Mouse (Mus musculus): Measurements from ENCODE around the gene Cdc7.

The Cdc7 gene

DNA sequence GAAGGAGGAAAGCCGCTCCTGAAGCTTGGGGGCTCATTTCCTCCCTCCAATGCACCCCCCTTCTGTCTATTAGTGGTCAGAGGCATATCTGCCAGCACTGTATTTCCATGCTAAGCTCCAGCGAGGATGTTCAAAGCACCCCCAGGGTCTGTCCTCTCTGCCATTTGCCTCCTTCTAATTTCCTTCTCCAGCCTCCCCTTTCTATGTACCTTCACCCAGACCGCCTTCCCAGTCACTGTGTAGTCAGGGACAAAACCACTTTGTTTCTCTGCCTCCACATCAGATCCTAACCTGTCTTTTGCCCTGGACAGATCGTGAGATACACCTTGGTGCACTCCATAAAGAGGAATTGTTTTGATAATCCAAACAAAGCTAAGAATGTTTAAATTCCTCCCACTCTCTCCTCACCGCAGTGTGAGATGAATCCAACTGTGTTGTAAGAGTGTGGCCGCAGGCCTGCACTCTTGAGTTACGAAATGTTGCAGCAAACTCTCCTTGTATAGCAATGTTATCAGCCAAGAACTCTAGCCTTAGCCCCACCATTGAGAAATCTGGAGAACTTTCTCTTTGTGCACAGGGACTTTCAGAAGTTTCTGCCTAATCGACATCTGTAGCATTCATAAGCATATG, 27.3 kb downstream of the Cdc7 start:
- no peak for DNase-seq (ENCODE audit: low spot score in 2 of 2)

DNA sequence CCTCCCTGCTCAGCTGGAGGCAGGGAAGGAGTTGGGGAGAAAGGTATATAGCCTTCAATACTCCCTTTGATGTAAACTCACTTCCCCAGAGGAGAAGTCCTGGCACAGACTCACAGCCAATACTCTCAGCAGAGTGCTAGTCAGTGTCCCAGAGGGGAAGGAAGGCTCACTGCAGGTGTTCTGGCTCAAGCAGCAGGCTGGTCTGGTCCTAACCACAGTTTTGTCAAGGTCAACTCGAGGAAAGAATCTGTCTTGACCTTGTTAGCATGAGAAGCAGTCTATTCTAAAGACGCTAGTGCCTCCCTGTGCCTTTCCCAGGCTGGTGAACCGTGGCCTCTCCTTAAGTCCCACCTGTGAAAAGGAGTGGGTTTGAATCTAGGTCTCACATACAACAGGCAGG, 30.6 kb downstream of the Cdc7 start:
- no peak for DNase-seq (ENCODE audit: low spot score in 2 of 2)

DNA sequence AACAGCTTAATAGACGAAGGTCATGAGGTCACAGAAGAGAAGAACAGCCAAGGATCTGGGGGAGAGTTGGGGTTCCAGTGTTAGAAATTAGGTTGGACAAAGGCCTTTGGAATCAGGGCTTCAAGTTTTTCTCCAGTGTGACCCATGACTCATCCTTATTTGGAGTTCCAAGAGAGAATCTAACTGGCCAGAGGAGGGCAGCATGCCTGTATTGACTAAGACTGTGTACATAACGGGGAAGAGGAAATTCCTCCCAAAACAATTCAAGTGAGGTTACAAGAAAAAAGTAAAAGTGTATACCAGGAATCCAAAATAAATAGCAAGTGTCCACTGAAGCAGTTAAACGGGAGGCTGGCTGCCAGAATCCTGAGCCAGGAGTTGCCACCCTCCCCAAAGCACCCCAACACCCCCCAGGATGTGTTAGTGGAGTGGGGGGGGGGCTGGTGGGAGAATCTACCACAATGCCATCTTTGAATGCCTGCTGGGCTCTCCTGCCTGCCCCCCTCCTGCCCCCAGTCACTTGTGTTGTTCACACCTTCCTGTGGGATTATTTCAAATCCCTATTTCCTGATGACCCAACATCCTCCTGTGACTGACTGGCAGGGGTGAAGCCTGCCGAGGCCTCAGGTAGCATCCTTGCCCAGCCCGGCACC, 31.9 kb downstream of the Cdc7 start:
- DNase-seq (ENCODE audit: low spot score in 2 of 2), result peak in 1 of 2 experiments; percentile 18

DNA sequence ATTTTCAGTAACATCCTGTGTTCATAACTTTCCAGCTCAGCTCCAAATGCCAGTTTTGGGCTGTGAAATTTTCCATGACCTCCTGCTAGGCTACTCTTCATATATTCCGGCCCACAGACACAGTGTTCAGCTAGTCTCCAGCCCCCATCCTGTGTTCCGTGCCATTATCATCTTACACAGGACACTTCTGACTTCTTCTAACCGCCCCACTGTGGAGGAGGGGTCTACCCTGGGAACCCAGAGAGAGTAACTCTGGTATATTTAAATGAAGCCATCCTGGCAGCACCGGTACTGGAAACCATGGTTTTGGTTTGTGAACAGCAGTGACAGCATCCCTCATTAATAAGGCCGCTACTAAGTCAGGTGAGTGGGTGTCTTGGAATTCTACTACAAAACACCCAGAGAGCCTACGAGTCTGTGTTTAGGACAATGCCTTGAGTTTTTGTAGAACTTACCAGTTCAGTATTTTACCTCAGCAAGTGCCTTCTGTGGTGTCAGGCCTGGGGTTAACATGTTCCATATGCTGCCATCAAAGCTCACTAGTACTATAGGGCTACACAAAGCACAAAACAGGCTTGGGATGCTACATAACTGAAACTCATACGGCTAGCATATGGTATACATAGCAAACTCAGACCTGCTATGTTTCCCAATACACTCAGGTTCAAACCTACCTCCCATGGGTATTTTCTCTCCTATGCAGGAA, 32.6 kb downstream of the Cdc7 start:
- no peak for DNase-seq (ENCODE audit: low spot score in 2 of 2)

DNA sequence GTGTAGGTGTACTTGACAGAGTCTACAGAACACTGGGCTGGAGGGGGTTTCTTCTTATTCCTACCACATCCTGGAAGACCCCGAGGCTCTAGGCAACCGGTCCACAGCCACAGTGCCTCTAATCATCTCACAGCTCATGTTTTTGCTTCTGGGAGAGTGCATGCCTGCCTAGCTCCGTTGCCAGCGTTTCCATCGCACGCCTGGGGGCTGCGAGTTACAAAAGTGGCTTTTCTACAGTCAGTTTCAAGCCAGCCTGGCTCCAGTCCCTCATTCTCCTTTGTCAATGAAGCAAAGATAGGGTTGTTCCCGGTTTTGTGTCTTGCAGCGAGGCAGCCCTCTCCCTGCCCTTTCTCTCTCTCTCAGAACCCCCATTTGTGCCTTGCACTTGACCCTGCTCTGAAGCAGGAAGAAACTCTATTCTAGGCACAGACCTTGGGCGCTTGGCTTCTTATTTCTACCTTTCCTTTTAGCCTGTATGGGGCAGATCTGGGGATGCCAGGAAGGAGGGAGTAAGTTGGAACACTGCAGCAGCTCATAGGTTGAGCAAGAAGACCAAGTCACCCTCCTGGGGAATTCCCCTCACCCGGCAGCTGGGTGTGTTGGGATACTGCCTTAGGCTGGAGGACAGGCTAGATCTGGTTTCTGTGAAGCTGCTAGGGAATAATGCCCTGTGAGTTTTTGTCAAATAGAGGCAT, 37.4 kb downstream of the Cdc7 start:
- no peak for DNase-seq (ENCODE audit: low spot score in 2 of 2)

DNA sequence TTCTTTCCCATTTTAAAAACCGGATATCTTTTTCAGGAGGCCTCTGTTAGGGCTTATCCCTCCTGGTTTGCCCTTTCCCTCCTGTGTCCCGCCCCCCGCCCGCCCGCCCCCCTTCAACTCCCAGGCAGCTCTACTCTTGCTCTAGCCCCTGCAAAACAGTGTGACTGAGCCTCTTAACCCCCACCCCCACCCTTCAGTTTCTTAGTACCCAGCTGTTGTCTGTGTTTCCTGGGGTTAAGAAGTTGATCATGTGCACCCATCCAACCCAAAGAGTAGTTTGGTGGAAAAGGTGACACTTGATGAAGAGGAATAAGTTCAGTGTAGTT, 37.9 kb downstream of the Cdc7 start:
- DNase-seq (ENCODE audit: low spot score in 2 of 2), result no peak

DNA sequence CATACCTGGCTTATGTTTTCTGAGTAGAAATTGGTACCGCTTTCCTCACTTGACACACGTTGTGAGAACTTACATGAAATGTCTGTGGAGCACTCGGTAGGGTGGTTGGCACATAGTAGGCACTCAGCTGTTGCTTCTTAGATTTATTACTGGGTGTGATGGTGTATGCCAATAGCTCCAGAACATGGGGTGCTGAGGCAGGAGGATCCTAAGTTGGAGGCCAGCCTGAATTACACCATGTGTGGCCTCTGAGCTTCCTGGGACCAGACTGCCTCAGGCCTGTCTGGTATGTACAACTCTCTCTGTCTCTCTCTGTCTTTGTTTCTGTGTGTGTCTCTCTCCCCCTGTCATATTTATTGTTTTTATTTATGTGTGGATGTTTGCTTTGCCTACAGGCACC, 45.6 kb downstream of the Cdc7 start:
- DNase-seq (ENCODE audit: low spot score in 2 of 2), result no peak

DNA sequence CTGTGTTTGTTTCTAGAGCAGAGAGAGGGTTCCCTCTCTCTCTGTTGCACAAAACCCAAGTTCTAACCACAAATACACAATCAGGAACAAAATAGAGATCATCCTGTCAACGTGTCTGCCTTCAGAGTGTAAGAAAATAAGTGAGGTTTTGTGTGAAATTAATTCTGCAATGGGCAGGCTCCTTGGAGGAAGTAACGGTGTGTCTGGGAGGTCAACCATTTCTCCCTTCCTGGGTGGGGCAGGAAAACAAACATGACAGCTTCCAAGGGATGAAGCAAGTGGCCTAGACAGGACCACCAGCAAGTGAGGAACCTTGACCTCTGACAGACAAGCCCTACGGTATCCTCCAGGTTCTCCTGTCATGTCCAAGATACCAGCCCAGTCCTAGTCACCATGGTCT, 46.2 kb downstream of the Cdc7 start:
- DNase-seq (ENCODE audit: low spot score in 2 of 2), result no peak

DNA sequence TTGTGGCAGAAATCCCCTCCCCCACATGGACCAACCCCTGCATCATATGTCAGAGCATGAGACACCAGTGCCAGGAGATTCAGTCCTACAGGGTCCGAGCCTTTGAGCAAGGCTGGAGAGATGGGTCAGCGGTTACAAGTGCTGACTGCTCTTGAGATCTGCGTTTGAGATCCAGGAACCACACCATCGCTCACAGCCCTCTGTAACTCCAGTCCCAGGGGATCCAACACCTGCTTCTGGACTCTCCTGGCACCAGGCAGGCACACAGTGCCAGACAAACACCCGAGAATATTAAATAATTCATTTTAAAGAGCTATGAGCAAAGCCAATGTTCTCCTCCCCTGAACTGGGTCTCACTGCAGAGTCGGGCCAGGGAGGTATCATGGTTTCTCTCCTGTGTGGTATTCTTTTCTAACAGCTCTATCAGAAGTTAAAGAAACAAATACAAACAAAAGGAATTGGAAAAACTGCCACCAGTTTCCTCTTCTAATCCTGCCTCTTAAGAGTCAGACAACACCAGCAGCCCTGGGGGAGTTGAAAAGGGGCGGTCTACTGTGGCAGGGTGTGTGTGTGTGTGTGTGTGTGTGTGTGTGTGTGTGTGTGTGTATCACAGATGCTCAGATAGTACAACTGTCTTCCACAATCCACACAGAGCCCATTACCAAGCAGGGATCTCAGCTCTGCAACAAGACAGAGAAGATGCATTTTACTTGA, 47.4 kb downstream of the Cdc7 start:
- peak in 1 of 2 experiments; percentile 4 for DNase-seq (ENCODE audit: low spot score in 2 of 2)

DNA sequence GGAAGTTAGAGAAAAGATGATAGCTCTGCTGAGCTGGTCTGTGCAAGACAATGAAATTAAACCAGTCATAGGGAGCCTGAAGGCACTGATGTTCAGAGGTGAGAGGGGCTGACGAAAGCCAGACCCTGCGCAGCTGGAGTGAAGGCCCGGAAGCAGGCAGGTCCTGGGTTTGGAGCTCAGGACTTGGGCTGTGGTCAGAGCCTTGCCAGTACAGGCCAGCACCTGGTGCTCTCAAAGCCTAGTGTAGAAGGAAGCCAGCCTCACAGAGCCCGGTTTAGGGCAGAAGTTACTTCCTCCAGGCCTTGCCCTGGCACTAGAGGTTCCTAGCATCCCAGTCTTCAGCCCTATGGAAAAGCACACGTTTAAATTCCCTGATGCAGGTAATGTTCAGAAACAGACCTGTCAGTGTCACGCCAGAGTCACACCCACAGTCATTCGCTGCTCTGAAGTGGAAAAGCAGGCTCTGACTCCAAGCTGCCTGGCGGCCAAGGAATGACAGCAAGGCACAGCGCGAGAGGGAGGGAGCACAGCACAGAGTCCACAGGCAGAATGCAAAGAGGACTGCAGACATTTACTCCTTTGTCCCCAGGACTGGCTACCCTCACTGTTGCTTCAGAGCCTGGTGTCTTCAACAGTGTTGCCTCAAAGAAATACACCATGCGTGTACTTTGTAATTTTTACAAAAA, 48.1 kb downstream of the Cdc7 start:
- DNase-seq (ENCODE audit: low spot score in 2 of 2), result no peak

DNA sequence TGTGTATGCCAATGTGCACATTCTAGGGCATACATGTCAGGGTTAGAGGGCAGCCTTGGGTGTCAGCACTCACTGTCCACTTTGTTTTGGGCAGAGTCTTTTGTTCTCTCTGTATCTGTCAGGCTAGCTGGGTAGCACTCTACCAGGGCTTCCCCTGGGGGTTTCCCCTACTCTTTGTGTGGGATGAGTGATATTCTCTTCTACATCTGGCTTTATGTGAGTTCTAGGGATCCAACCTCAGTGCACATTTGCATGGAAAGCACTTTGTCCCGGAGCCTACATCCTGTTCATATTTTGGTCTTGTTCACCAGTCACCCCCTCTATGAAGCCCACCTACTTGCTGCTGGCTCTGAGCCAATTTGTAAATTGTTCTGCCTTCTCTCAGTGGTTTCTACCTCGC, 49.3 kb downstream of the Cdc7 start:
- peak in 1 of 2 experiments; percentile 12 for DNase-seq (ENCODE audit: low spot score in 2 of 2)

DNA sequence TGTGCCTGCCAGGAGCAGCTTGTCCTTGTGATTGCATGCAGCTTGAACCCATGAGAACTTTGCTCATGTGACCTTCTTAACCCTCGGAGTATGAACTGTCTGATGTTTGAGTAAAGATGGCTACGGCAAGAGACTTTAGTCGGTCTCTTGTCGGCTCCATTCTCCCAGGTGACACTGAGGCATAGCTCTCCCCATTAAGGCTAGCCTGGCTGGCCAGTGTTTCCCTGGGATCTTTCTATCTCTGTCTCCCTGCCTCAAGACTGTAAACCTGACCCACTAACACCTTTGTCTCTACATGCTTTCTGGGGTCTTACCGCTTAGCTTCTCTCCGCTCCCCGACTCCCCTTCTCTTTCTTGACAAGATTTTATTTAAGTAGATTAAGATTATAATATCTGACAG, 50.0 kb downstream of the Cdc7 start:
- no peak for DNase-seq (ENCODE audit: low spot score in 2 of 2)

DNA sequence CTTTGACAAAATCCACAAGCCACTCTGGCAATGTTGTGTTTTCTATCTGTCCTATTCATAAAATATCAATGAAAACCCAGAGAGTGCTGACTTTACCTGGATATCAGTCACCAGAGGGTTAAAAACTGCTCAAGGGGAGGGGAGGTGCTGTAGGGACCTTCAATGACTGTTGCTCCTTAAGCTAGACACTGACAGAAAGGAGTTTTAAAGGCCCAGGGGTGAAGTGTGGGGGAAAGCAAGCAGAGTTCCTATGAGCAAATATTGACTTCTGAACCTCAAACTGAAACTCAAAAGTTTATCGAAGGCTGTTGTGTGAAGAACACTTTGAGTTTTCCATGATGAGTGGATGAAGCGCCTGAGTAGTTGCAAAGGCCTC, 50.9 kb downstream of the Cdc7 start:
- no peak for DNase-seq (ENCODE audit: low spot score in 2 of 2)

DNA sequence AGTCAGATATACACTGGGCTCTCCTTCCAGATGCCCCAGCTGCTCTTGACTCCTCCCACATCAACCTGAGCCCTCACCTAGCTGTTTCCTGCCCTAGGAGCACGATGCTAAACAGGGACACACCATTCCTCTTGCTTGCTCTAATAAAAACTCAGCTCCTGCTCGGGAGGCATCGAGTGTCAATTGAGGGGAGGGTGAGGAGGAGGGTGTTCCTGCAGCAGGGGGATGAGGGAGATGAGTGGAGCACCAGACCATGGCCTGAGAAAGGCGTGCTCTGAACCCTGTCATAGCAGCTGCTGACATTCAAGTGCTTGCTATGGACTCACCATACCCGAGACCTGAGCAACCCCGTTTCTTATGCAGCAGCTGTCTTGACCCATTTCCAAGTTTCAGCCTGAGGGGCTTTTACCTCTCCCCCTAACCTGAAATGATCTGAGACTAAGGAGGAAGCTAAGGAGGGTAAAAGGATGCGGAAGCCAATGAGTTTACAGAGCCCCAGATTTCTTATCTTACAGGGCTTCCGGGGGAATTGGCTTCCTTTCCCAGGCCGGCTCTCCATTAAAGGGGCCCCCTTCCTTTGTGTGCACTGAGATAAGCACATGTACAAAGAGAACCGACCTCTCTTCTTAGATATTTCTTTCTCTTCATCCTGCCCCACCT, 51.4 kb downstream of the Cdc7 start:
- peak in 1 of 2 experiments; percentile 14 for DNase-seq (ENCODE audit: low spot score in 2 of 2)

DNA sequence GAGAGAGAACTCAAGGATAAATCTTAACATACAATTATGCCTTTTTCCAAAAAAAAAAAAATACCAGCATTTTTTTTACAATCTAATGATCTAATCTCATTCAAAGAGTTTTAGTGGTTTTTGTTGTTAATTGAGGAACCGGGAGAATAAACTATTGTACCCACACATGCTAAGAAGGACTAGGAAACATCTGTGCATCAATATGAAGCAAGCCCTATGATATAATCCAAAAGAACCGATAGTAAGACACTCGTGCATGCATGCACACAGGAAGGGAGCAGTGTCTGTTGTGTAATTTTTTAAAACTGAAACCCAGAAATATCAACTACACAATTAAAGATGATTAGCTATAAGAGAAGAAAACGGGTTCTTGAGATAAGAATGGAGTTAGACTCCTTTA, 52.4 kb downstream of the Cdc7 start:
- no peak for DNase-seq (ENCODE audit: low spot score in 2 of 2)

DNA sequence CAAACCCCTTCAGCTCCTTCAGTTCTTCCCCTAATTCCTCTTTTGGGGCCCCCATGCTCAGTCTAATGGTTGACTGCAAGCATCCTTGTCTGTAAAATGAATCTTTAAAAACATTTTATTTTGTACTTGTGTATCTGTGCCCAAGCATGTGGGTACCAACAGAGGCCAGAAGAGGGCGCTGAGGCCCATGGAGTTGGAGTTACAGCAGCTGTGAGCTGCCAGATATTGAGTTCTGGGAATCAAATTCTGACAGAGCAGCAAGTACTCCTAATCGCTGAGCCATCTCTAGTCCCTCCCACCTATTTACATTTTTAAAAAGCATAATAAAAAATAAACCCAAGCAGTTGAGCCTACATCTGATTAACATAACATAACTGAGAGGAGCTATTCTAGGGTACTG, 53.4 kb downstream of the Cdc7 start:
- no peak for DNase-seq (ENCODE audit: low spot score in 2 of 2)

DNA sequence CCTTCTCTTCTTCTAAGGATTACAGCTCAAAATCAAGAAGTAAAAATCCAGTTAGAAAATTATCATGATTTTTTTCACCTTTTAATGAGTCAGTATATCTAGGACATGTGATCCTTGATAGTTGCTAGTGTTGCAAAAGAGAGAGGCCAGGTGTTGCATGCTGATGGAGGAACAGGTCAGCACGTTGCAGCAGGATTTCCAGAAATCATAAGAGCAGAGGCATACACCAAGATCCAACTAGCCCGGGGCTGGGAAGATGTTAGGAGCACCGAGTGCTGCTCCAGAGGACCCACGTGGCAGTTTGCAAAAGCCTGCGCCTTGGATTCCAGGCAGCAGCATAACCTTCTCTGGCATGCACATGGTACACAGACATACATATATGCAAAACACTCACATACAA, 54.9 kb downstream of the Cdc7 start:
- no peak for DNase-seq (ENCODE audit: low spot score in 2 of 2)

DNA sequence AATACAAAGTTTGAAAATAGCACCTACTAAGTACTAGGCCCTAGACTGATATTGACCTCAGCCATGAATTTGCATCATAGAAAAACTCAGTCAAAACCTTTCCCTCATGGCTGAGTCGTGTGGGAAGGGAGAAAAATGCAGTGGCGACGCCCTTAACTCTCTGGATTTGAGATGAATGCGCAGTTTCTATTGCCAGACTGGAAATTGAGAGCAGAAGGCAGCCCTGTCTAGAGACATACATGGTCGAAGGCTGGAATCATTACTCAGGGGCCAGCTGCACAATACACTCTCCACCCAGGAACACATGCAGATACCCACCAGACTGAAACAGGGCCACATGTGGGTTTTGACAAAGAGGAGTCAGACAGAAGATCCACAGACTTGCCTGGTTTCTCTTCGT, 55.8 kb downstream of the Cdc7 start:
- no peak for DNase-seq (ENCODE audit: low spot score in 2 of 2)

DNA sequence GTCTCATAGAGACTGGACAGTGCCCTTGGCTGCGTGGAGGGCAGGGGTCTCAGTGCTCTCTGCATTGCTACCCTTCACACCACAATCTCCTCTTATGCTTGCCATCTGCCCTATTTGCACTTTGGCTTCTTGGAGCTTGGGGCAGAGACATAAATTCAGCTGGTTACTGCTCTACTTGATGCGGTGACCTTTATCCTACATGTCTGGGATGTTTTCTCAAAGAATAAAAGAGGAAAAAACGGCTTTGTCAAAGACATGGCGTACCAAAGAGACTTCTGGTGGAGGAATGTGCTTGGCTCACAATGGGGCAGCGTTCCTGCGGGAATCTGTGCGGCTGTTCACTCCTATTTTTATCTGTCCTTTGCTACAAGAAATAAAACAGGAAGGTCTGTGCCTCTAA, 56.2 kb downstream of the Cdc7 start:
- DNase-seq (ENCODE audit: low spot score in 2 of 2), result no peak

DNA sequence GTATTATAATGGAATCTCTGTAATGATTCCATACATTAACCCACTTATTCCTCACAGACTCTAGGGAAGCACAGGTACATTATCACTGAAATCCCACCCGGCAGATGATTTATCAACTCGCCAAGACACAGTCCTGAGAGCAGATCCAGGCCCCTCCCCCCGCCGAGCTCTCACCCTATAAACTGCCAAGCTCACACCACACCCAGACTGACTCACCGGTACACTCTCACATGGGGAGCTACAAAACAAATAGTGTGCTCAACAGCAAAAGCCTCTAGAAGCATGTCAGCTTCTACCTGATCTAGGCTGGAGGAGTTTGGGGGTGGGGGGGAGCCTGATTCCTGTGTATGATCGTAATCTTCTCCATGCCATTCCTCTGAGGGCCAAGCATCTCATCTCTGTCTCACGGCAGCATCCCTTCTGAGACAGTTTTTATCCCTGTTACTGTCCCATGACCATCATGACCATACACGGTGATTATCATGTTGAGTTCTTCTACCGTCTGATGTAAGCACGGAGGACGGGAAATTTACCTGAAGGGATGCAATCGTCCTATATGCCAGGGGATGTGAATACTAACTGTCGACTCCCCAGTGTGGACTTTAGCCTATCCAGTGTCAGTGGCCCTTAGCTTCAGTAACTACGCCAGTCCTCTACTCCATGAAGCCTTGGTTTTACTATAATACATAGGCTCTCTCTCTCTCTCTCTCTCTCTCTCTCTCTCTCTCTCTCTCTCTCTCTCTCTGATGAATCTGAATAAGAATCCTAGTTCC, 57.4 kb downstream of the Cdc7 start:
- DNase-seq (ENCODE audit: low spot score in 2 of 2), result no peak
